Mouse (Mus musculus) brown adipose tissue, adult 24 weeks (tissue): ENCODE results near the gene Rbx1. TPM values are rescaled to one million over a fixed set of nuclear protein-coding genes. Genes with fewer than 3 reads are reported as not detected.
"Not testable (repeated sequence)": the region's sequence is repeated elsewhere in the genome, so short reads cannot be mapped to it uniquely, and the experiment has no call there.

Experiments
- H3K27ac ChIP-seq: fragments of 200-500 bp; replicated peaks from 2 replicates; pipeline ENCODE4 v1.5.1; 2012; ENCODE audit warnings: low read depth, mild to moderate bottlenecking, low read length
- H3K4me1 ChIP-seq: fragments of 200-500 bp; 2 replicates; pipeline ENCODE4 v1.6.1; 2012; ENCODE audit warnings: low read length, mixed read lengths; ENCODE audit not compliant: control insufficient read depth, insufficient read depth, insufficient read length
- H3K4me3 ChIP-seq: fragments of 200-500 bp; 2 replicates; pipeline ENCODE4 v1.5.1; 2012; ENCODE audit warnings: low read depth, mild to moderate bottlenecking, low read length, moderate library complexity; ENCODE audit not compliant: insufficient read depth
- polyA plus RNA-seq: library from polyadenylated mRNA; stranded (reverse); fragments of >200 nt; gene quantifications from 2 replicates; pipeline ENCODE4 v1.2.4, GENCODE M21; 2012; ENCODE audit not compliant: missing spikeins, insufficient read depth, insufficient read length

Gene Rbx1
- polyA plus RNA-seq, 1 experiment, result 124 TPM

DNA sequence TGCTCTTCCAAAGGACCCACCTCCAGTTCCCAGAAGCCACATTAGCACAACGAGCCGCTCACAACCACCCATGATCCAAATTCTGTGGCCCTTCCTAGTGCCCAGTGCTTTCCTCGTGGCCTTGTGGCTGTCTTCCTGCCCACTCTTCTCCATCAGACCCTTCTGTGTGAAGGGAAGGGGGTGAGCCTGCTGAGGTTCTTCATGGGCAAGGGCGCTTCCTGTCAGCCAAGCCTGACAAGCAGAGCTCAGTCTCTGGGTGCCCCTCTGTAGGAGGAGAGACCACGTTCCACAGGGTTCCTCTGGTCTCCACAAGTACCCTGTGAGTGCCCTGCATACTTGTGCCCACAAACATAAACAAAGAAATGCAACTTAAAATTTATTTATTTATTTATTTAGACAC is 6.2 kb downstream of the Rbx1 start:
- Histone ChIP-seq H3K27ac (no peak overlapping the region), H3K4me1 (no peaks in the 10 kb centered on the region), H3K4me3 (no peak overlapping the region)

DNA sequence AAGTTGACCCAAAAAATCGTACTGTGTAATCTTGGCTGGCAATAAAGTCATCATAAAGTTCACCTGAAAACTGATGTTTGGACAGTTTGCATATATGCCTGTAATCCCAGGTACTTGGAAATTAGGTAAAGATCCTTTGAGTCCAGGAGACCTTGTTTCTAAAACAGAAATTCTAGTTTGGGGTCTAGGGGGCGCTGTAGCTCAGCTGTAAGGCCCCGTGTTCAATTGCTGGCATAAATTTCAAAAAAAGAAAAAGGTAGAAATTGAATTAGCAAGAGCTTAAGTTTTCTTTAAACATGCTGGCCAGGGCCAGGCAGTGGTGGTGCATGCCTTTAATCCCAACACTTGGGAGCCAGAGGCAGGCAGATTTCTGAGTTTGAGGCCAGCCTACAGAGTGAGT is 9.6 kb downstream of the Rbx1 start:
- no peak overlapping the region for H3K4me3 ChIP-seq
- H3K4me1 ChIP-seq, result no peaks in the 10 kb centered on the region; the same call in 1 of the 2 replicates
- no peak overlapping the region for H3K27ac ChIP-seq

DNA sequence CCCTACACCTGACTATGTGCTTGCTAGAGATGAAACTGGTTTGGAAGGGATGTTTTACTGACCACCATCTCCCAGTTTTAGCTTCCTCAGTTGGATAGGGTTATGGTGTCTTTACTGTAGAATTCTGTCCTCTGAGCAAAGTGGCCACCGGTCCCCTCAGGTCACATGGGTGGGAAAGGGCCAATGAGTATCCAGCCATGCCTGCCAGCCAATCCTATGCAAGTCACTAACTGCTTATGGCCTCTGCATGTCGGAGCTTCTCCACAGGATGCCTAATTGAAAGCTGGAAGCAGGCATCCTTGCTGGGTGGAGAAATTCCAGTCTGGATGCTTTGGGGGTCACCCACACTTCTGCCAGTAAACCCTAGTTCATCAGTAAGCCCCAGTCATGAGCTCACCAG is 10.5 kb downstream of the Rbx1 start:
- peaks cover 2% of the 10 kb centered on the region; the same call in 1 of the 2 replicates for H3K4me1 ChIP-seq
- H3K4me3 ChIP-seq, result no peak overlapping the region
- H3K27ac ChIP-seq, result no peak overlapping the region

GRCm38 (mm10) chr15:81479446-81480213 is 13.5 kb downstream of the Rbx1 start:
- Histone ChIP-seq H3K4me1 (peaks cover 2% of the 10 kb centered on the region; the same call in 1 of the 2 replicates), H3K4me3 (peak overlapping the region; percentile 62), H3K27ac (peak overlapping the region; percentile 86)

DNA sequence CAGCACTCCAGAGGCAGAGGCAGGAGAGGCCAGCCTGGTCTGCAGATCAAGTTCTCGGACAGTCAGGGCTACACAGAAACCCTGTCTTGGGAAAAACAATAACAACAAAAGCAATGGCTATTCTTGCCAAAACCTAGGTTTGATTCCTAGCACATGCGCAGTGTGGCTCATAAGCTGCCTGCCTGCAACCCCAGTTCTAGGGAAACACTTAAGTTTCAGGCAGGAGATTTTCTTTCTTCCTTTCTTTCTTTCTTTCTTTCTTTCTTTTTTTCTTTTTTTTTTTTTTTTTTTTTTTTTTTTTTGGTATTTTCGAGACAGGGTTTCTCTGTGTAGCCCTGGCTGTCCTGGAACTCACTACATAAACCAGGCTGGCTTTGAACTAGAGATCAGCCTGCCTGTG is 14.2 kb downstream of the Rbx1 start:
- not testable (repeated sequence) for H3K27ac ChIP-seq, H3K4me1 ChIP-seq
- H3K4me3 ChIP-seq, result peak overlapping the region; percentile 62

DNA sequence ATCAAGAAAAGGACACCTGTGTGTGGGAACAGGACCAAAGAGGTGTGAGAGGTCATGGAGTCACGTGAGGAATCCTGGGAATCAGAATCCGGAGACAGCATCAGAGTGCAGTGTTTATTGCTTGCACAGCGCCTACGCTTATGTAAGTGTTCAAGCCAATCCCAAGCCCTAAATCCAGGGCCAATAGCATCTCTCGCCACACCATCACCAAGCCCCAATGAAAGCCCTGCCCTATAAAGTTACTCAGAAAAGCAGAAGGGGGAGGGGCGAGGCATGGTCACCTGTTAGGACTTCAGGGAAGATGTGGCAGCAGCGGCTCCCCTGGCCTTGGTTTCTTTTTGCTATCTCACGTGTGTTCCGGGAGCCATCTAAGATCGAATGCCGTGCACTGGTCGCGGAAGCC is 14.9 kb downstream of the Rbx1 start:
- Histone ChIP-seq H3K27ac (no peak overlapping the region; the same call in 1 of the 2 replicates), H3K4me3 (peak overlapping the region; percentile 58), H3K4me1 (peaks cover 2% of the 10 kb centered on the region; the same call in 1 of the 2 replicates)

DNA sequence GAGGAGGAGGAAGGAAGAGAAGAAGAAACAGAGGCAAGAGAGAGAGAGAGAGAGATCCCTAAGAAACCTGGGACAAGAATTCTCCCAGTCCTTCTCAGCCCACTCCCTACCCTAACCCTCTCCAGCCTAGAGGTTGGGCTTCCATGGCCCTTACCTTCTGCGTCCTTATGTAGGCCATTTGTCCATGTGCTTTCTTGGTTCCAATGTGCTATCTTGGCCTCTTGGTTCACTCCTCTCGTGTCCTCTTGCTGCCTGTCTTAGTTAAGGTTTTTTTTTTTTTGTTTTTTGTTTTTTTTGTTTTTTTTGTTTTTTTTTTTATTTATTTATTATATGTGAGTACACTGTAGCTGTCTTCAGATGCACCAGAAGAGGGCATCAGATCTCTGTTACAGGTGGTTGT is 16.9 kb downstream of the Rbx1 start:
- Histone ChIP-seq H3K27ac (no peak overlapping the region), H3K4me1 (peaks cover 2% of the 10 kb centered on the region; the same call in 1 of the 2 replicates), H3K4me3 (no peak overlapping the region)

GRCm38 (mm10) chr15:81483691-81484090 is 17.6 kb downstream of the Rbx1 start:
- Histone ChIP-seq H3K27ac (no peak overlapping the region), H3K4me1 (peaks cover 2% of the 10 kb centered on the region; the same call in 1 of the 2 replicates)

DNA sequence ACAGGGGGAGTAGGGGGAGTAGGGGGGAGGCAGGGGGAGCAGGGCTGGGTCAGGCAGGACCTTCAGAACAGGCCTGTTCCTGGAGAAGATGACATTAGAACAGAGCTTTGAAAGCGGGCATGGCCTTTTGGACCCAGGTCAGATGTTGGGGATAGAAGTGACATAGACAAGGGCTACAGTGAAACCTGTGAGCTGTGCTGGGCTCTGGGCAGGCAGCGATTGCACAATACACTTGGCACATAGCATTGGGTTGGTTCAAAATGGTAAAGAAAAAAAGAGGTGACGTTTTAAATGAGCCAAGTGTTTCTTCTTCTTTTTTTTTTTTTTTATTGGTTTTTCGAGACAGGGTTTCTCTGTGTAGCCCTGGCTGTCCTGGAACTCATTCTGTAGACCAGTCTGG is 19.4 kb downstream of the Rbx1 start:
- Histone ChIP-seq H3K4me3 (no peak overlapping the region), H3K27ac (no peak overlapping the region), H3K4me1 (peaks cover 2% of the 10 kb centered on the region; the same call in 1 of the 2 replicates)

More at GRCm38 (mm10) chr15:81483691-81484090, 17.6 kb downstream of the Rbx1 start:
- H3K4me3 ChIP-seq, result no peak overlapping the region

DNA sequence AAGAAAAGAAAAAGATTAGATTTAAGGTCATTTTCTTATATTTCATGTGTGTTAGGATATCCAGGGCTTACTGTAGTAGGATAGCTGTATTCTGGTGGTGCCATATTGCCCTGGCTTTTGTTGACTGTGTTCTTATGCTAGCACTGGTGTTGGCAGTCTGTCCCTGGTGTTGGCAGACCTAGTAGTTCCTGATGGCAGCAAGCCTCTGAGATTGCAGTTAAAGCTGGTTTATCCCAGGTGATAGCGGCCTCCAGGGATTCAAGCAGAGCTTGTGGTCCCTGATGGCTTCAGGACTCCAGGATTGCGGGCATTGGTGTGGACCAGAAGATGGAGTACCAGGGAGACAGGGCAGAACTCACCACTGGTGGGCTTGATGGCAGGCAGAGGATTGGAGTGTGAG is 37.4 kb downstream of the Rbx1 start:
- Histone ChIP-seq H3K27ac (no peak overlapping the region), H3K4me1 (no peaks in the 10 kb centered on the region)

GRCm38 (mm10) chr15:81503995-81504394 is 37.9 kb downstream of the Rbx1 start:
- Histone ChIP-seq H3K4me1 (no peaks in the 10 kb centered on the region), H3K4me3 (no peak overlapping the region), H3K27ac (no peak overlapping the region)

More for the DNA sequence above, 37.4 kb downstream of the Rbx1 start:
- H3K4me3 ChIP-seq, result no peak overlapping the region

DNA sequence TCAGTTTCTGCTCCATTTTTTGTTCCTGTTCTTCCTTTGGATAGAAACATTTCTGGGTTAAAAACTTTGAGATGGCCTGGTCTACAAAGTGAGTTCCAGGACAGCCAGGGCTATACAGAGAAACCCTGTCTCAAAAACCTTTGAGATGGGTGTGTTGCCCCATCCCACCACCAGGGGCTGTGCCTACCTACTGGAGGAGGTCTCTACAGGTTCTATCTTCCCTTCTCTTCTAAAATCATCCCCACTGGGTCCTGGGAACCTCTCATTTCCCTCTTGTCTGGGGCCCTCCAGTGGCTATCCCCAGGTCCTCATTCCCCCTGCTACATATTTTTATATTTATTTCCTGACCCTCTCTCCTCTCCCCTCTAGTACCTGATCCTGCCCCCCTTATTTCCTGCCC is 41.1 kb downstream of the Rbx1 start:
- H3K4me3 ChIP-seq, result no peak overlapping the region
- no peaks in the 10 kb centered on the region for H3K4me1 ChIP-seq
- H3K27ac ChIP-seq, result no peak overlapping the region

DNA sequence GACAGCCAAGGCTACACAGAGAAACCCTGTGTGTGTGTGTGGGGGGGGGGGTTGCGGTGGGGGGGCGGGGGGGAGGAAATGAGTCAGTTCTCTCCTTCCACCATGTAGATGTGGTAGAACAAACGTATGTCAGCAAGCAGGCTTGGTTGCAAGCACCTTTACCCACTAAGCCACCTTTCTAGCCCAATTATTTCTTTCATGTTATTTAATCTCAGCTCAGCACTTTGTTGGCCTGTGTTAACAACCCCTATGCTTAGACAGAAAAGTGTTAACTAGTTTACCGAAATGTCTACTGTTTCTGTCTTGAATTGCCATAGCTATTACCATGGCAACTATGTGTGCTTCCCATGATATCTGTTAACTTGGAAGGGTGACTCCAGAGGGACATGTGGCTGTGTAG is 44.5 kb downstream of the Rbx1 start:
- Histone ChIP-seq H3K4me3 (no peak overlapping the region), H3K27ac (no peak overlapping the region), H3K4me1 (0 out of 2 replicates have a peak, but pooled peaks cover 2% of the 10 kb centered on the region)

- Histone ChIP-seq H3K4me3 (peak overlapping the region; percentile 54), H3K27ac (peak overlapping the region; percentile 83), H3K4me1 (0 out of 2 replicates have a peak, but pooled peaks cover 2% of the 10 kb centered on the region)
These were observed 45.6 kb downstream of the Rbx1 start for GRCm38 (mm10) chr15:81511601-81512261.

DNA sequence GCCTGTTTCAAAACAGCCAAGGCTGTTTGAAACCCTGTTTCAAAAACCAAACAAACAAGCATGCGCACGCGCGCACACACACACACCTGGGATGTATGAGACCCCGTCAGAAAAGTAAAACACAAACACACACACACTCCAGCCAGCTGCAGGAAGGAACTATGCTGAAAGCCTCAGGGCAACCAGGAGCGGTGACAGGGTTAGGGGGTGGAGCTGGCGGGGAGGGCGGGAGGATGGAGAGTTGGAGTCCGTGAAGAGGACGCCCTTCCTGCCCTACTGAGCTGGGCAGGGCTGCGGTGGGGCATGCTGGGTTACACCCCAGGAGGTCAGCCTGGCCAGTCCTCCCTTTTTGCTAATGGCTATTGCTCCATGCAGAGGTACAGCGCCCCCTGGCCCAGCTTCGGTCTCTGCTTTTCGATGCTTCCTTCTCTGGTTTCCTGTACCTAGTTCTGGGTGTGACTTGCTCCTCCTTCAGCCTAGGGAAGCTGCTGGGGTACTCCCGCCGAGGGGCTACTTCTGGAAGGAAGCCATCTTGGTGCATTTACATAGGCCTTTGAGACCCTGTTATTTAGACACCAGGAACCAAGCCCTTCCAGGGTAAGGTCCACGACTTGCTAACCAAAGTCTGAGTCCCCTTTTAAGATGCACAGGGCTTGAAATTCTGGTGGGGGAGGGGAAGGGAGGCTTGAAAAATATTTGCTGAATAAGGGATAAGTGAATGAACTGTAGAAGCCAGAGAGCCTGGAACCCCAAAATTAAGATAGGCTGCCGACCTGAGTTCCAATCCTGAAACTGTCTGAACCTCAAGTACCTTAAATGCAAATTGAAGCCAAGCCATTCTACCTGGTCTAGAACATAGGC is 48.2 kb downstream of the Rbx1 start:
- Histone ChIP-seq H3K4me3 (peak overlapping the region; percentile 15), H3K4me1 (0 out of 2 replicates have a peak, but pooled peaks cover 2% of the 10 kb centered on the region), H3K27ac (peak overlapping the region; percentile 37)
